Mouse (Mus musculus) cerebellum, adult 11 months (tissue): ENCODE measurements at regions not wholly inside any gene's neighbourhood (a gene's known extent, or its start where the extent isn't known, plus 50 kb on each side); places are given as distances from the start of the nearest gene placed in this dataset.
"Not testable (repeated sequence)": the region's sequence is repeated elsewhere in the genome, so short reads cannot be mapped to it uniquely, and the experiment has no call there.

Experiments
- DNase-seq: peaks from one replicate; pipeline ENCODE4 v3.0.0; 2022

GRCm38 (mm10) chr2:3864872-3865271 is 152.6 kb upstream of the Frmd4a start:
- DNase-seq, result no peak

GRCm38 (mm10) chr2:3866736-3867135 is 150.8 kb upstream of the Frmd4a start:
- DNase-seq, result not testable (repeated sequence)

- DNase-seq, result no peak
These were observed 147.8 kb upstream of the Frmd4a start for GRCm38 (mm10) chr2:3869701-3870100.

GRCm38 (mm10) chr2:3871748-3872147 is 145.8 kb upstream of the Frmd4a start:
- DNase-seq, result no peak

- no peak for DNase-seq
These were observed 130.5 kb upstream of the Frmd4a start for GRCm38 (mm10) chr2:3887000-3887399.

- no peak for DNase-seq
These were observed 129.6 kb upstream of the Frmd4a start for GRCm38 (mm10) chr2:3887845-3888433.

GRCm38 (mm10) chr2:3889381-3889780 is 128.1 kb upstream of the Frmd4a start:
- DNase-seq, result no peak

GRCm38 (mm10) chr2:3890462-3890861 is 127.1 kb upstream of the Frmd4a start:
- no peak for DNase-seq

GRCm38 (mm10) chr2:3907026-3907425 is 110.5 kb upstream of the Frmd4a start:
- no peak for DNase-seq

GRCm38 (mm10) chr2:3908192-3908591 is 109.3 kb upstream of the Frmd4a start:
- DNase-seq, result peak; percentile 79

- peak; percentile 45 for DNase-seq
These were observed 107.2 kb upstream of the Frmd4a start for GRCm38 (mm10) chr2:3910086-3910891.

- no peak for DNase-seq
These were observed 102.4 kb upstream of the Frmd4a start for GRCm38 (mm10) chr2:3915141-3915540.

GRCm38 (mm10) chr2:3916365-3916764 is 101.2 kb upstream of the Frmd4a start:
- DNase-seq, result no peak

- no peak for DNase-seq
These were observed 99.4 kb upstream of the Frmd4a start for GRCm38 (mm10) chr2:3918156-3918555.

- no peak for DNase-seq
These were observed 97.6 kb upstream of the Frmd4a start for GRCm38 (mm10) chr2:3919893-3920292.

GRCm38 (mm10) chr2:3921084-3921483 is 96.4 kb upstream of the Frmd4a start:
- DNase-seq, result not testable (repeated sequence)

- no peak for DNase-seq
These were observed 94.8 kb upstream of the Frmd4a start for GRCm38 (mm10) chr2:3922739-3923138.

- no peak for DNase-seq
These were observed 92.8 kb upstream of the Frmd4a start for GRCm38 (mm10) chr2:3924696-3925095.

- DNase-seq, result no peak
These were observed 92.3 kb upstream of the Frmd4a start for GRCm38 (mm10) chr2:3925199-3925598.

- no peak for DNase-seq
These were observed 91.4 kb upstream of the Frmd4a start for GRCm38 (mm10) chr2:3926129-3926528.

GRCm38 (mm10) chr2:3927141-3927810 is 90.2 kb upstream of the Frmd4a start:
- DNase-seq, result no peak

GRCm38 (mm10) chr2:3927853-3928252 is 89.7 kb upstream of the Frmd4a start:
- DNase-seq, result no peak

- no peak for DNase-seq
These were observed 86.9 kb upstream of the Frmd4a start for GRCm38 (mm10) chr2:3930650-3931049.

- no peak for DNase-seq
These were observed 76.7 kb upstream of the Frmd4a start for GRCm38 (mm10) chr2:3940786-3941185.
